Mouse (Mus musculus) forebrain, embryonic 16.5 days (tissue): Measurements from ENCODE around the gene Fli1. TPM values are rescaled to one million over a fixed set of nuclear protein-coding genes. Genes with fewer than 3 reads are reported as not detected.

ENCODE experiments used
- ATAC-seq: fragments of 200-750 bp; cut with Nextera tagmentation; 2 replicates; pipeline ENCODE4 v1.8.0; 2017; ENCODE audit warnings: mild to moderate bottlenecking, moderate library complexity
- H3K27ac ChIP-seq: fragments of 300-500 bp; sonication (generic); 2 replicates; pipeline ENCODE4 v1.5.1; 2014; ENCODE audit warnings: low read length, control low read depth
- H3K27me3 ChIP-seq: fragments of 300-500 bp; sonication (generic); replicated peaks from 2 replicates; pipeline ENCODE4 v1.6.1; 2014; ENCODE audit warnings: low read length; ENCODE audit not compliant: control insufficient read depth, insufficient read depth
- H3K36me3 ChIP-seq: fragments of 300-500 bp; sonication (generic); 2 replicates; pipeline ENCODE4 v1.6.1; 2014; ENCODE audit not compliant: control insufficient read depth, insufficient read depth
- H3K4me1 ChIP-seq: fragments of 300-500 bp; sonication (generic); replicated peaks from 2 replicates; pipeline ENCODE4 v1.6.1; 2014; ENCODE audit warnings: low read length; ENCODE audit not compliant: control insufficient read depth, insufficient read depth
- H3K4me2 ChIP-seq: fragments of 300-500 bp; sonication (generic); 2 replicates; pipeline ENCODE4 v1.6.1; 2014; ENCODE audit warnings: mild to moderate bottlenecking, low read length, control low read depth
- H3K4me3 ChIP-seq: fragments of 300-500 bp; sonication (generic); replicated peaks from 2 replicates; pipeline ENCODE4 v1.5.1; 2014; ENCODE audit warnings: mild to moderate bottlenecking, low read length, control low read depth
- H3K9ac ChIP-seq: fragments of 300-500 bp; sonication (generic); replicated peaks from 2 replicates; pipeline ENCODE4 v1.6.1; 2014; ENCODE audit warnings: low read depth, low read length, control low read depth
- H3K9me3 ChIP-seq: fragments of 300-500 bp; sonication (generic); 2 replicates; pipeline ENCODE4 v1.6.1; 2016; ENCODE audit warnings: low read length; ENCODE audit not compliant: control insufficient read depth
- WGBS: fragments of 180-500 bp; shearing (Covaris S2); extraction: QIAGEN DNeasy Blood & Tissue Kit; methylation state at CpG from one replicate; pipeline ENCODE4 v1.1.7; 2014; 5-methylcytosine and 5-hydroxymethylcytosine counted together
- polyA plus RNA-seq: library from polyadenylated mRNA; unstranded; fragments of >200 nt; fragmentation: Nextera tagmentation; extraction: Ambion mirVana; gene quantifications from 2 replicates; pipeline ENCODE4 v1.2.1, GENCODE M21; 2015

Fli1 gene
- polyA plus RNA-seq, 1 experiment from 2014 or later: 7.3 TPM

DNA sequence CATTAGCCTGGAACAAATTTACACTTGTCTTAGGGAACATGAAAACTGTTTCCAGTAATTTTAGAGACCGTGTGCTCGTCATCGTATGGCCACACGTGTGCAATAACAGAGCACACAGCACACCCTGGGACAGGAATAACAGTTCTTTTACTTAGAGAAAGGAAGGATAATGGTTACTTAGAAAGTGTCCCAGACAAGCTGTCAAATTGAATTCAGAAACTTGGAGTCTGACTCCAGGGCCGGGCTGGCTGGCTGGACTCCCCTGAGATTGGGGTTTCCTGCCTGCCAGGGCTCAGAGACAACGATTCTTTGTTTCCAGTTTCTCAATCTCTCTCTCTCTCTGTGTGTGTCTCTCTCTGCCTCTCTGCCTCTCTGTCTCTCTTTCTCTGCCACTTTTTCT lies 98.8 kb downstream of the Fli1 start:
- Histone ChIP-seq H3K4me2 (no peak overlapping the region), H3K36me3 (no peaks in the 10 kb centered on the region), H3K27ac (no peak overlapping the region), H3K9me3 (no peaks in the 10 kb centered on the region), H3K9ac (no peak overlapping the region), H3K27me3 (no peaks in the 10 kb centered on the region), H3K4me3 (no peak overlapping the region), H3K4me1 (peaks cover 3% of the 10 kb centered on the region; the same call in 1 of the 2 replicates)
- WGBS: 44% methylated on average over 6 of the region's 6 CpGs
- no peak for ATAC-seq

GRCm38 (mm10) chr9:32443115-32443514 lies 99.5 kb downstream of the Fli1 start:
- no peaks in the 10 kb centered on the region for H3K27me3 ChIP-seq
- no peaks in the 10 kb centered on the region for H3K9me3 ChIP-seq
- H3K36me3 ChIP-seq: no peaks in the 10 kb centered on the region
- peaks cover 3% of the 10 kb centered on the region; the same call in 1 of the 2 replicates for H3K4me1 ChIP-seq
- H3K4me3 ChIP-seq: no peak overlapping the region
- H3K4me2 ChIP-seq: no peak overlapping the region
- H3K9ac ChIP-seq: no peak overlapping the region
- WGBS: 70% methylated on average over 3 of the region's 3 CpGs
- H3K27ac ChIP-seq: no peak overlapping the region
- ATAC-seq: no peak

DNA sequence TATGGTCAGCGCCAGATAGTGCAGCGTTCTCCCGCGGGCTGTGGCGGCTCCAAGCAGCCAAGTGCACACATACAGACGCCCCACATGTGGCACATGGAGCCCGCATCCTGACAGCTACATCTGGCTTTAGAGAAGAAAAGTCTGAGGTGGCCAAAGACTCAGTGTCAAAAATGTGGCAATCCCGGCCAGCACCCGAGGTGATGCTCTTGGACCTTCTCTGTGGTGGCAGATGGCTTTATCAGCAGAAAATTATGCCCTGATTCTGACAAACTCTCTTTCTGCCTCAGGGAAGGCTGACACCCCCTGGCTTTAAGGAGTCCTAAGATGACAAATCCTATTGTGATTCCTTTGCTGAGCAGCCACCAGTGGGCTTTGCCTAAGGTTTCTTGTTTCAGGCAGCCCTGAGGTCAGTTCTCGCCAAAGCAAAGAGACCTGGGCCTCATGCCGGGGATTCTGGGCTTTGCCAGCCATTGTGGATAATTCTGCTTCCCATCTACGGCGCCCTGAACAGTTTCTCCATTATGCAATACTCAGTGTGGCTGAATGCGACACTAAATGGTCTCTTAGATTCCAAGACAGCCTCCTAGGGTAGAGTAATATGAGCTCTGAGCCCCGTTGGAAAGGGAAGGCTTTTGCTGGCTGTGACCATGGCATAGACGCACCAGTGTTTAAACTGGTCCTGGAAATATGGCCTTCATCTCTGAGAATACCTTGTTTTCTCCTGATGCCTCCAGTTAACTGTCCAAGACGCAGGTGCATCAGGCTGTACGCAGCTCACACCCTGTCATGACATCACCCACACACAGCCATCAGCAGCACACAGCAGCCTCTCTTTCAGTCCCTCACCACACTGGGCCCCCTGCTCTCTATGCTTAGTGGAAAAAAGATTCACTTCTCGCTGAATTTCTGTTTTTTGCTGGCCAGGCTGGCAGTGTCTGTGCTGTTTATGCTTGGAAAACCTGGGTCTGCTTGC lies 108.1 kb downstream of the Fli1 start:
- Histone ChIP-seq H3K4me1 (peaks cover 5% of the 10 kb centered on the region), H3K9ac (no peak overlapping the region), H3K27ac (no peak overlapping the region), H3K36me3 (no peaks in the 10 kb centered on the region), H3K9me3 (no peaks in the 10 kb centered on the region), H3K27me3 (no peaks in the 10 kb centered on the region), H3K4me3 (no peak overlapping the region), H3K4me2 (no peak overlapping the region)
- ATAC-seq: peak; percentile 50; the same call in 1 of the 2 replicates
- 54% methylated on average over 19 of the region's 19 CpGs for WGBS

DNA sequence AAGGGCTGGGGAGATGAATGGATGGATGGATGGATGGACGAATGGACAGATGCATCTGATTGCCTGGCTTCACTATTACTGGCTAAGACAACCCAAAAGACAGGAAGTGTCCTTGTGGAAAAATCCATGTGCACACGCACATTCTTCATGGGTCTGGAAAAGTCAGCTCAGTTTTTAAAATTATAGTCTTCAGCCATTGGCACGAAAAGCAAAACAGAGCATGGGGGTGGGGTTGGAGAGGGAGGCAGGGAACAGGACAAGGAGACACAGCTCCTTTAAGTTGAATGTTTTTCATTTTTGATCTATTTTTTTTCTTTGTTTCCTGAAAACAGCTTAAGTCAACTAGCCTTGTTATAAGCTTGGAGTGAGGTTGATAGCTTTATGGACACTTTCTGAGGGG lies 111.6 kb downstream of the Fli1 start:
- Histone ChIP-seq H3K4me2 (no peak overlapping the region), H3K4me1 (peaks cover 5% of the 10 kb centered on the region), H3K27ac (no peak overlapping the region), H3K4me3 (no peak overlapping the region), H3K36me3 (no peaks in the 10 kb centered on the region), H3K27me3 (no peaks in the 10 kb centered on the region), H3K9me3 (no peaks in the 10 kb centered on the region), H3K9ac (no peak overlapping the region)
- WGBS: 76% methylated on average over 3 of the region's 3 CpGs
- no peak for ATAC-seq

DNA sequence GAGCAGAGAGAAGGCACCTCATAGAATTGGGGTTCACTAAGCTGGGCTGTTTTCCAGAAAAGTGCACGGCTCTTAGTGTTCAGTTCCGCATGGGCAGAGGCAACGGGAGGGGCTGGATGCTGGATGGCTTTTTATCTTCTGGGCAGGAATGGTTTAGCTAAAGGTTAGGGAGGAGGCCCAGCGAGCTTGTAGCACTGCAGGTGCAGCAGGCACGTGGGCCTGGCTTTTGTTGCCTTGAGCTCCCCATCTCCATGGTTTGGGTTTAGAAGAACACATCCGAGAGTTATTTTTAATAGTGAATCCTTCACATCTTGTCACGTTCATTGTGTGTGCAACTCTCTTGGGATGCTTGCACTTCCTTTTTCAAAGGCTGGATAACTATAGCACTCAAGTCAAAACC lies 117.3 kb downstream of the Fli1 start:
- no peak overlapping the region for H3K4me3 ChIP-seq
- H3K27me3 ChIP-seq: no peaks in the 10 kb centered on the region
- no peaks in the 10 kb centered on the region for H3K4me1 ChIP-seq
- no peaks in the 10 kb centered on the region for H3K36me3 ChIP-seq
- no peak for ATAC-seq
- no peak overlapping the region for H3K27ac ChIP-seq
- no peak overlapping the region for H3K4me2 ChIP-seq
- WGBS: 74% methylated on average over 7 of the region's 7 CpGs
- no peaks in the 10 kb centered on the region for H3K9me3 ChIP-seq
- H3K9ac ChIP-seq: no peak overlapping the region

GRCm38 (mm10) chr9:32420711-32421110 lies 122.0 kb downstream of the Fli1 start:
- Histone ChIP-seq H3K4me1 (no peaks in the 10 kb centered on the region), H3K4me2 (no peak overlapping the region), H3K36me3 (no peaks in the 10 kb centered on the region), H3K27me3 (0 out of 2 replicates have a peak, but pooled peaks cover 2% of the 10 kb centered on the region), H3K9ac (no peak overlapping the region), H3K27ac (no peak overlapping the region), H3K4me3 (no peak overlapping the region), H3K9me3 (no peaks in the 10 kb centered on the region)
- ATAC-seq: no peak

DNA sequence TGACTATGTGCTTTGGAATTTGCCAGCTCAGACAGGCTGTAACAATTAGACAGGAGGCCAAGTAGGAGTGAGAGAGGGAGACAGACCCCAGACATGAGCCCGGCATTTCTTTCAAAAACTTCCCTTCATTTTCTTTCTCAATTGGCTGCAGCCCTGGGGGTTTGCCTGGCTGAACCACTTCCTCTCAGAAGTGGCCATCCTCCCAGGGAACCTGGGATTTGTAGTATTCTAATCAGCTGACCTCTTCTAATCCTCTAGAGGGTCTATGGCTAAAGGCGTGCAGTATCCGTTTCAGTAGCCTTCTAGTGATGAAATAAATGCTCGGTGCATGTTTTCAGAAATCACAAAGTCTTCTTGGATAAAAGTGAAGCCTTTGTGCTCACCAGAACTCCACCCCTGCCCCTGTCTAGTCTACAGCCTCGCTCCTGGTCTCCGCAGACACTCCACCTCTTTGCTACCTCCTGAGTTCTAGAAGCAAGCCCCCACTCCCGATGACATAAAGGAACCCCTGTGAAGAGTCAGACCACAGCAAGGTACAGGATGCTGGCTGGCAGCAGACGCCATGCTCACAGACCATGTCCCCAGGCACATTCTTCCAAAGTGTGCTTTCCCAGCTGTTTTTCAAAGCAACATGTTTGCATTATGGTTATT lies 125.1 kb downstream of the Fli1 start:
- WGBS: 26% methylated on average over 8 of the region's 8 CpGs

GRCm38 (mm10) chr9:32415952-32416351 lies 126.7 kb downstream of the Fli1 start:
- no peak overlapping the region for H3K4me3 ChIP-seq
- H3K9me3 ChIP-seq: no peaks in the 10 kb centered on the region
- H3K4me2 ChIP-seq: no peak overlapping the region
- no peaks in the 10 kb centered on the region for H3K4me1 ChIP-seq
- H3K36me3 ChIP-seq: no peaks in the 10 kb centered on the region
- 95% methylated on average over 3 of the region's 3 CpGs for WGBS
- H3K27me3 ChIP-seq: peaks cover 13% of the 10 kb centered on the region
- ATAC-seq: no peak
- no peak overlapping the region for H3K27ac ChIP-seq
- H3K9ac ChIP-seq: no peak overlapping the region

More for the DNA sequence above, 125.1 kb downstream of the Fli1 start:
- Histone ChIP-seq H3K9ac (no peak overlapping the region), H3K9me3 (no peaks in the 10 kb centered on the region), H3K4me1 (no peaks in the 10 kb centered on the region), H3K27ac (no peak overlapping the region), H3K4me2 (no peak overlapping the region), H3K36me3 (no peaks in the 10 kb centered on the region), H3K4me3 (no peak overlapping the region), H3K27me3 (0 out of 2 replicates have a peak, but pooled peaks cover 4% of the 10 kb centered on the region)
- ATAC-seq: no peak

DNA sequence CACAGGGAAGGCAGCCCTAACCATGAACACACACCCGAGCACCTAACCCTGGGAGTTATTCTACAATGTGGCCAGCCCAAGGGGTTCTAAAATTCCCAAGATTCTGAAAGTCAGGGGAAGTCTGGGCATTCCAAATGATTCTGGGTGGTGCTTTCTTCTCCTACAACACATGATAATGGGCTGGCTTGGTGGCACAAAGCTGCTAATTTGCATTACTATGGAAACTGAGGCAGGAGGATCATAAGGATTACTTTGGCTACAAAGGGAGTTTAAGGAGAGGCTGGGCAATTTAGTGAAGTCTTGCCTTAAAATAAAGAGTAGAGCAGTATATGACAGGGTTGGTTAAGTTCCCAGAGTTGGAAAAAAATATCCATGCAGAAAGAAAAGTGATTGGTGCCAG lies 127.7 kb downstream of the Fli1 start:
- Histone ChIP-seq H3K9me3 (no peaks in the 10 kb centered on the region), H3K36me3 (no peaks in the 10 kb centered on the region), H3K4me1 (no peaks in the 10 kb centered on the region), H3K9ac (no peak overlapping the region), H3K4me2 (no peak overlapping the region), H3K27ac (no peak overlapping the region), H3K27me3 (peaks cover 18% of the 10 kb centered on the region), H3K4me3 (no peak overlapping the region)
- ATAC-seq: no peak
- 21% methylated on average over 1 of the region's 1 CpGs for WGBS
